Mouse (Mus musculus) heart, adult 2 months (tissue): ENCODE measurements around the gene Gm10142. TPM values are rescaled to one million over a fixed set of nuclear protein-coding genes. Genes with fewer than 3 reads are reported as not detected.
"Not testable (repeated sequence)": the region's sequence is repeated elsewhere in the genome, so short reads cannot be mapped to it uniquely, and the experiment has no call there.

Experiments
- DNase-seq, 2 experiments: peaks; one replicate each; pipeline ENCODE4 v3.0.0; 2021
- H3K27ac ChIP-seq: fragments of 200-600 bp; 2 replicates; pipeline ENCODE4 v1.8.1; 2022
- H3K27me3 ChIP-seq: fragments of 200-500 bp; 2 replicates; pipeline ENCODE4 v1.6.1; 2012; ENCODE audit warnings: mild to moderate bottlenecking, low read length, inconsistent platforms, mixed read lengths; ENCODE audit not compliant: control insufficient read depth, insufficient read depth
- H3K36me3 ChIP-seq: fragments of 200-500 bp; 2 replicates; pipeline ENCODE4 v1.6.1; 2012; ENCODE audit warnings: low read length, inconsistent platforms; ENCODE audit not compliant: control insufficient read depth, insufficient read depth
- H3K4me1 ChIP-seq: fragments of 200-500 bp; 2 replicates; pipeline ENCODE4 v1.6.1; 2011; ENCODE audit warnings: low read length; ENCODE audit not compliant: control insufficient read depth, insufficient read depth
- H3K4me3 ChIP-seq: fragments of 200-600 bp; 2 replicates; pipeline ENCODE4 v1.8.1; 2022
- H3K79me2 ChIP-seq: fragments of 200-500 bp; replicated peaks from 2 replicates; pipeline ENCODE4 v1.6.1; 2012; ENCODE audit warnings: mild to moderate bottlenecking, inconsistent platforms, low read length, moderate library complexity, mixed read lengths; ENCODE audit not compliant: control insufficient read depth, insufficient read depth
- H3K9ac ChIP-seq: fragments of 200-500 bp; 2 replicates; pipeline ENCODE4 v1.6.1; 2012; ENCODE audit warnings: low read depth, mild to moderate bottlenecking, control low read depth, inconsistent platforms, low read length, mixed read lengths
- CTCF ChIP-seq: fragments of 200-600 bp; IDR thresholded peaks from 2 replicates; pipeline ENCODE4 v1.8.1; 2022; ENCODE audit warnings: antibody characterized with exemption, mild to moderate bottlenecking, moderate library complexity
- EP300 ChIP-seq: fragments of 200-500 bp; IDR thresholded peaks from 2 replicates; pipeline ENCODE4 v1.6.1; 2011; ENCODE audit warnings: low read depth, low read length, control low read depth; ENCODE audit not compliant: insufficient read depth
- POLR2A ChIP-seq: fragments of 200-500 bp; IDR thresholded peaks from 2 replicates; pipeline ENCODE4 v1.6.1; 2011; ENCODE audit warnings: mild to moderate bottlenecking, low read depth, low read length, control low read depth; ENCODE audit not compliant: insufficient read depth
- WGBS: fragments of 180-500 bp; shearing (Covaris S2); methylation state at CpG from one replicate; pipeline ENCODE4 v1.1.7; 2018; 5-methylcytosine and 5-hydroxymethylcytosine counted together
- intact Hi-C: fragments of 180-260 bp; cut with DNase I; formaldehyde crosslinking; loops from one replicate; pipeline ENCODE4 v1.15.1; 2025
- polyA plus RNA-seq: library from polyadenylated mRNA; depleted of rRNA; stranded (reverse); fragments of >200 nt; gene quantifications from 2 replicates; pipeline ENCODE4 v1.2.3, GENCODE M21; 2012
- total RNA-seq, 2 experiments: library from RNA; stranded (reverse); gene quantifications; 2 replicates each; pipeline ENCODE4 v1.2.3; 2021

The Gm10142 gene
- total and polyA plus RNA-seq, 3 experiments, result not detected

DNA sequence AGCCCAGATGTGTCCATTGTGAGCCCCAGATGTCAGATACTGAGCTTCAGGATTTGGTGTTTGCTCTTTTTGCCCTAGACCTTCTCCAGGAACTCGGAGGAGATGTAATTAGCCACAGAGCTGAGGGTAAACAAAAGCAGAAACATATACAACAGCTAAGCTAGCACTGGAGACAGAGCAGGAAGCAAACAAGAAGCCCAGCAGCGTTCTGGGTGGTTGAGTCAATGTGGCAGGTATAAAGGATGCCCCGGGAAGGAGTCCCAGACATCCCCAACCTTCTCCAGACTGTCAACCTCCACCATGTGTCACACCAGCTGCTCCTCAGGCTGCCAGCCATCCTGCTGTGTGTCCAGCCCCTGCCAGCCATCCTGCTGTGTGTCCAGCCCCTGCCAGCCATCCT is 10.6 kb downstream of the Gm10142 start, which contains the start of gene Gm10100:
Gene Gm10100, plus strand, starts transcription at position 301 of the 400 bp plus-strand sequence.
- no peaks in the 10 kb centered on the region for H3K4me1 ChIP-seq
- TF ChIP-seq CTCF, result no peak
- TF ChIP-seq POLR2A, result no peak
- no peak for TF ChIP-seq EP300
- no peaks in the 10 kb centered on the region for H3K36me3 ChIP-seq
- no peak within 1 kb of the TSS for H3K4me3 ChIP-seq
- WGBS, result 29% methylated on average over 3 of the region's 3 CpGs
- no peaks in the 10 kb centered on the region for H3K27me3 ChIP-seq
- no peaks in the 10 kb centered on the region for H3K79me2 ChIP-seq
- no peak within 1 kb of the TSS for H3K9ac ChIP-seq
- no peak for DNase-seq
- H3K27ac ChIP-seq, result no peak within 1 kb of the TSS
- intact Hi-C loops, result no loop called here

DNA sequence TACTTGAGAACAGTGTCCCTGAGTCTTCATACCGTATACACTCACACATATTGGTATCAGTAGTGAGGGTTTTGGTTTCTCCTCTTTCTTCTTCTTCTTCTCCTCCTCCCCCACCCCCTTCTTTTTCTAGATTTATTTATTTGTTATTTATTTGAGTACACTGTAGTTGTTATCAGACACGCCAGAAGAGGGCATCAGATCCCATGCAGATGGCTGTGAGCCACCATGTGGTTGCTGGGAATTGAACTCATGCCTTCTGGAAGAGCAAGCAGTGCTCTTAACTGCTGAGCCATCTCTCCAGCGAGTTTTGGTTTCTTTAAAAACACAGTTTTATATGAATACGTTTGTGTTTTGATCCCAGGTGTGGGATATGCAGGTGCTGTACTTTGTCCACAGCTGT is 12.7 kb downstream of the Gm10142 start:
- TF ChIP-seq EP300 (no peak), POLR2A (no peak), CTCF (peak; percentile 56)
- Histone ChIP-seq H3K36me3 (no peaks in the 10 kb centered on the region), H3K27me3 (no peaks in the 10 kb centered on the region), H3K4me1 (no peaks in the 10 kb centered on the region), H3K9ac (no peak overlapping the region), H3K79me2 (no peaks in the 10 kb centered on the region), H3K27ac (no peak overlapping the region), H3K4me3 (no peak overlapping the region)
- DNase-seq, result no peak
- 61% methylated on average over 4 of the region's 4 CpGs for WGBS
- intact Hi-C loops, result no loop called here

DNA sequence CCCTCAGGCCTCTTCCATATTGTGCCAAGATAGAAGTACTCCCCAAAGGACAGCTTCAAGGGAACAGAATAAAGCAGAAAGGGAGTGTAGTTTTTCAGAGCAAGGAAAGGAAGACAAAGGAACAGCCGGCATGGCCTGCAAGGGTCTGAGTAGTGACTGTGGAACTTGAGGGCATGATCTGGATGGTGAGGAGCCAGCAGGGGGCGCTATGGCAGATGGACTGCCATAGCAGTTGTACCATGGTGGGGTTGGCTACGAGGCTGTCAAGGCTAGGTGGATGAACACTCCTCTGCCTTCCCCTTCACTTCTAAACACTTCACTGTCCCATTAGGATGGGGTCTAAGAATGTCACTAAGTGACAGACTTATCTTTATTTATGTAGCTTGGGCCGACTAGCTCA is 13.6 kb downstream of the Gm10142 start:
- Histone ChIP-seq H3K79me2 (no peaks in the 10 kb centered on the region), H3K4me1 (no peaks in the 10 kb centered on the region), H3K27ac (no peak overlapping the region), H3K36me3 (no peaks in the 10 kb centered on the region), H3K4me3 (no peak overlapping the region), H3K9ac (no peak overlapping the region), H3K27me3 (no peaks in the 10 kb centered on the region)
- 49% methylated on average over 4 of the region's 4 CpGs for WGBS
- TF ChIP-seq CTCF (peak; percentile 53), POLR2A (no peak), EP300 (no peak)
- DNase-seq, result no peak
- intact Hi-C loops, result loop anchor here (1.0 kb wide), 1 partner anchor 150 kb away; no protein-coding TSS in a partner anchor

DNA sequence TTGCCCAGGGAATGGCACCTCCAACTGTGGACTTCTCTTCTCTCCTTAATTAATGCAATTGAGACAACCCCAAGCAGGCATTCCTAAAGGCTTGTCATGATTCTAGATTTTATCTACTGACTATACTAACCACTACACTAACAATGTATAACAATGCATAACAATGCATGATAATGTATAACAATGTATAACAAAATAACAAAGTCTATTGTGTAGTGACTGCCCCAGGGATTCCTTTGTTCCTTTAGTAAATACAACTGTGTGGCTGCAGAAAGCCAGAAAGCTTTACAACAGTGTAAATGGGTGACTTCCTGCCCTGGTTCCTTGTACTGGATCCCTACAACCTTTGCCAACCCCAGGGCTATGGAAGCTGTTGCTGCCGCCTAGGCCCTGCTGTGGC is 20.3 kb downstream of the Gm10142 start:
- H3K79me2 ChIP-seq, result no peaks in the 10 kb centered on the region
- TF ChIP-seq CTCF (no peak), EP300 (no peak)
- no peak overlapping the region for H3K27ac ChIP-seq
- no peaks in the 10 kb centered on the region for H3K4me1 ChIP-seq
- DNase-seq, result no peak
- 97% methylated on average over 1 of the region's 1 CpGs for WGBS
- intact Hi-C loops, result no loop called here
- H3K36me3 ChIP-seq, result no peaks in the 10 kb centered on the region
- H3K27me3 ChIP-seq, result no peaks in the 10 kb centered on the region
- no peak overlapping the region for H3K9ac ChIP-seq
- no peak overlapping the region for H3K4me3 ChIP-seq

DNA sequence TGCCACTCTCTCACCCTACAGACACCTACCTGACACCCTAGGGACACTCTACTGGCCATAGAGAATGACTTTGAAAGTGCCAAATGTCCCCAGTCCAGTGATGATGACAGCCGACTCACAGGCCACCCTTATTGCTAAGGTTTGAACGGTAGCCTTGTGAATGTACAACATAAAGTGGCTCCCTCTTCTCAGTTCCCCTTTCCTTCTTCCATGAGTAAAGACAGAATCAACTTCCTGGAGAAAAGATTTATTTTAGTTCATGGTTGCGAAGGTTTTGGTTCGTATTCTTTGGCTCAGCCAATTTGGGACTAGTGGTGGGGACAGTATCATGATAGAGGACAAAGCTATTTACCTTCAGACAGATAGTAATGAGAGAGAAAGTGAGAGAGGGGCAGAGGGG is 23.3 kb downstream of the Gm10142 start:
- 83% methylated on average over 4 of the region's 4 CpGs for WGBS
- no peak for DNase-seq
- no peak overlapping the region for H3K4me3 ChIP-seq
- H3K79me2 ChIP-seq, result no peaks in the 10 kb centered on the region
- no peaks in the 10 kb centered on the region for H3K36me3 ChIP-seq
- H3K27ac ChIP-seq, result no peak overlapping the region
- intact Hi-C loops, result no loop called here
- no peak overlapping the region for H3K9ac ChIP-seq
- TF ChIP-seq POLR2A, result no peak
- no peak for TF ChIP-seq CTCF
- TF ChIP-seq EP300, result no peak
- H3K27me3 ChIP-seq, result no peaks in the 10 kb centered on the region
- H3K4me1 ChIP-seq, result no peaks in the 10 kb centered on the region

DNA sequence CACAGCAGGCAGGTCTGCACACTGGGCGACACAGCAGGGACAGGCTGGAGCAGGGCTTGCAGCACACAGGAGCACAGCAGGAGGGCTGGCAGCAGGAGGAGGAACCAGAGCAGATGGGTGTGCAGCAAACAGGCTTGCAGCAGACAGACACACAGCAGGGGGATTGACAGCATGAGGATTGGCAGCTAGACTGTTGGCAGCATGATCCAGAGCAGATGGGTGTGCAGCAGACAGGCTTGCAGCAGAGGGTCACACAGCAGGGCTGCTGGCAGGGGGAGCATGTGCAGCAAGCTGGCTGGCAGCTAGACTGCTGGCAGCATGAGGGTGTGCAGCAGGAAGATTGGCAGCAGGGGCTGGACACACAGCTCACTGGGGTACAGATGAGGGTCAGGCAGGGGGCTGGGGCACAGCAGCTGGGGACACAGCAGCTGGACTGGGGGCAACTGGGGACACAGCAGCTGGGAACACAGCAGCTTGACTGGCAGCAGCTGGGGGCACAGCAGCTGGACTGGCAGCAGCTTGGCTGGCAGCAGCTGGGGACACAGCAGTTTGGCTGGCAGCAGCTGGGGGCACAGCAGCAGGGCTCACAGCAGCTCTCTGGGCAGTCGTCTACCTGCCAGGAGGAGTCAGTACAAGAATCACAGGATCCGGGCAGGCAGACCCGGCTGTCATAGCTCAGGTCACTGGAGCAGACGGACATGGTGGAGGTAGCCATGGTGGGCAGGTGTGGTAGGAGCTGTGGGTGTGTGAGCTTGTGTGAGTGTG is 26.5 kb downstream of the Gm10142 start, which contains the start of gene Gm18596:
Gene Gm18596, minus strand, starts transcription at position 715 of the 765 bp plus-strand sequence.
- 59% methylated on average over 5 of the region's 5 CpGs for whole genome bisulfite sequencing
- H3K4me1 ChIP-seq, H3K4me3 ChIP-seq, intact Hi-C loops, H3K36me3 ChIP-seq, H3K9ac ChIP-seq, H3K27me3 ChIP-seq, H3K79me2 ChIP-seq, H3K27ac ChIP-seq, DNase-seq: not testable (repeated sequence)

DNA sequence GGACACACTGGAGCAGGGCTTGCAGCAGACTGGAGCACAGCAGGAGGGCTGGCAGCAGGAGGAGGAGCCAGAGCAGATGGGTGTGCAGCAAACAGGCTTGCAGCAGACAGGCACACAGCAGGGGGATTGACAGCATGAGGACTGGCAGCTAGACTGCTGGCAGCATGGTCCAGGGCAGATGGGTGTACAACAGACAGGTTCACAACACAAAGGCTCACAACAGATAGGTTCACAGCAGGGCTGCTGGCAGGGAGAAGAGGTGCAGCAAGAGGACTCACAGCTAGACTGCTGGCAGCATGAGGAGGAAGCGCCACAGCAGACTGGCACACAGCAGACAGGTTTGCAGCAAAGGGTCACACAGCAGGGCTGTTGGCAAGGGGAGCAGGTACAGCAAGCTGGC is 35.1 kb downstream of the Gm10142 start:
- H3K27ac ChIP-seq, H3K36me3 ChIP-seq, H3K4me3 ChIP-seq, H3K9ac ChIP-seq, DNase-seq, H3K4me1 ChIP-seq, H3K79me2 ChIP-seq, H3K27me3 ChIP-seq, intact Hi-C loops: not testable (repeated sequence)
- WGBS, result 70% methylated on average over 1 of the region's 1 CpGs

DNA sequence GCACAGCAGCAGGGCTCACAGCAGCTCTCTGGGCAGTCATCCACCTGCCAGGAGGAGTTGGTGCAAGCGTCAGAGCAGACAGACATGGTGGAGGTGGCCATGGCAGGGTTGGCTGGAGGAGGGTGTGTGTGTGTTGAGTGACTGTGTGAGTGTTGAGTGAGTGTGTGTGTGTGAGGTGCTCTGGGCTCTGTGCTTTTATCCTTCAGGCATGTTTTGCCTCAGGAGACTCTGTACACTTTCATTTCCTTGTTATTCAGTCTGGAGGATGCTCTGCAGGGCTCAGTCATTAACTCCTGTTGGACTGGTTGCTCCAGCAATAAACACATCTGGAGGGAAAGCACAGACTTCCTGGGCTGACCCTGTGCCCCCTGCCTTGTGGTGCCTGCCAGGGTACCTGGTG is 35.6 kb downstream of the Gm10142 start, which contains the start of gene Gm9736:
Gene Gm9736, minus strand, starts transcription at position 101 of the 400 bp plus-strand sequence.
- DNase-seq, intact Hi-C loops, H3K79me2 ChIP-seq, H3K27me3 ChIP-seq, H3K9ac ChIP-seq, H3K4me1 ChIP-seq, H3K27ac ChIP-seq, H3K36me3 ChIP-seq, H3K4me3 ChIP-seq: not testable (repeated sequence)
- 45% methylated on average over 1 of the region's 1 CpGs for WGBS
